Mouse (Mus musculus) fibroblast of lung, adult 2 months (primary cell): ENCODE measurements around the gene Ube4a.
"Not testable (repeated sequence)": the region's sequence is repeated elsewhere in the genome, so short reads cannot be mapped to it uniquely, and the experiment has no call there.

Experiments used
- DNase-seq: peaks from one replicate; pipeline ENCODE4 v3.0.0-alpha.2; 2011; ENCODE audit warnings: low read depth

Gene Ube4a

GRCm38 (mm10) chr9:44981104-44981503 is 15.7 kb upstream of the Ube4a start:
- no peak for DNase-seq

GRCm38 (mm10) chr9:44980242-44980641 is 14.8 kb upstream of the Ube4a start, which contains the start of gene Cd3g:
Cd3g (minus strand) TSS chr9:44980431.
- no peak for DNase-seq

GRCm38 (mm10) chr9:44979806-44980205 is 14.4 kb upstream of the Ube4a start:
- DNase-seq: no peak

- DNase-seq: no peak
Measured at GRCm38 (mm10) chr9:44977813-44978212, 12.4 kb upstream of the Ube4a start.

- no peak for DNase-seq
Measured at GRCm38 (mm10) chr9:44969450-44969849, 4.0 kb upstream of the Ube4a start.

GRCm38 (mm10) chr9:44967763-44968162 is 2.4 kb upstream of the Ube4a start:
- DNase-seq: not testable (repeated sequence)

GRCm38 (mm10) chr9:44966815-44967242 is 1.4 kb upstream of the Ube4a start:
- DNase-seq: peak; percentile 84

GRCm38 (mm10) chr9:44965833-44966466 is 550 bp upstream of the Ube4a start:
- no peak for DNase-seq

- no peak for DNase-seq
Measured at GRCm38 (mm10) chr9:44954432-44954831, 11.0 kb downstream of the Ube4a start.

GRCm38 (mm10) chr9:44947836-44948235 is 17.6 kb downstream of the Ube4a start:
- no peak for DNase-seq

- peak; percentile 67 for DNase-seq
Measured at GRCm38 (mm10) chr9:44946185-44946695, 19.2 kb downstream of the Ube4a start.

GRCm38 (mm10) chr9:44942421-44942820 is 23.0 kb downstream of the Ube4a start:
- DNase-seq: no peak

GRCm38 (mm10) chr9:44941756-44942155 is 23.6 kb downstream of the Ube4a start:
- no peak for DNase-seq

GRCm38 (mm10) chr9:44921543-44921942 is 43.9 kb downstream of the Ube4a start:
- no peak for DNase-seq

GRCm38 (mm10) chr9:44921123-44921468 is 44.3 kb downstream of the Ube4a start:
- DNase-seq: peak; percentile 83

- peak; percentile 95 for DNase-seq
Measured at GRCm38 (mm10) chr9:44920374-44921122, 44.9 kb downstream of the Ube4a start, which contains the start of gene Atp5l. Atp5l (minus strand) TSS chr9:44920742.

- no peak for DNase-seq
Measured at GRCm38 (mm10) chr9:44919606-44920005, 45.8 kb downstream of the Ube4a start.

- peak; percentile 25 for DNase-seq
Measured at GRCm38 (mm10) chr9:44916196-44916595, 49.2 kb downstream of the Ube4a start.

GRCm38 (mm10) chr9:44914706-44915105 is 50.7 kb downstream of the Ube4a start:
- no peak for DNase-seq

- no peak for DNase-seq
Measured at GRCm38 (mm10) chr9:44911365-44911764, 54.0 kb downstream of the Ube4a start.

GRCm38 (mm10) chr9:44905620-44906019 is 59.8 kb downstream of the Ube4a start:
- no peak for DNase-seq

- peak; percentile 87 for DNase-seq
Measured at GRCm38 (mm10) chr9:44904964-44905363, 60.4 kb downstream of the Ube4a start.

GRCm38 (mm10) chr9:44903856-44904255 is 61.5 kb downstream of the Ube4a start:
- DNase-seq: peak; percentile 67
